Mouse (Mus musculus) erythroblast, embryonic 14.5 days (primary cell): Measurements from ENCODE around the gene Hcfc1.
A peak's percentile ranks its signal among the peaks of the same experiment; 100 is the strongest.

Experiments
- GATA1 ChIP-seq: IDR thresholded peaks from 2 replicates; pipeline ENCODE4 v1.6.1; 2012; ENCODE audit warnings: low read length, inconsistent platforms, mixed read lengths
- TAL1 ChIP-seq: IDR thresholded peaks from 3 replicates; pipeline ENCODE4 v1.6.1; 2012; ENCODE audit warnings: low read length, inconsistent platforms, mixed read lengths

GRCm38 (mm10) chrX:73969729-73970128 lies 3.6 kb upstream of the Hcfc1 start:
- TF ChIP-seq GATA1 = peak; percentile 80
- TF ChIP-seq TAL1 = peak; percentile 49
